Mouse (Mus musculus): ENCODE data around the gene Nsun5.

GRCm38 (mm10) chr5:135351606-135352005, 18.1 kb upstream of the Nsun5 start:
- TF ChIP-seq CTCF (IDR thresholded peaks at IDR 0.05; ENCODE audit: control insufficient read depth, insufficient read depth, insufficient replicate concordance, low read depth, low read length) (no peak), POLR2A (IDR thresholded peaks at IDR 0.05; ENCODE audit: control insufficient read depth, low read depth, low read length) (no peak)

Measured in testis, adult 2 months (tissue).